Comparison of ENCODE assay signal across 8 mouse cellular contexts in the genomic region with DNA sequence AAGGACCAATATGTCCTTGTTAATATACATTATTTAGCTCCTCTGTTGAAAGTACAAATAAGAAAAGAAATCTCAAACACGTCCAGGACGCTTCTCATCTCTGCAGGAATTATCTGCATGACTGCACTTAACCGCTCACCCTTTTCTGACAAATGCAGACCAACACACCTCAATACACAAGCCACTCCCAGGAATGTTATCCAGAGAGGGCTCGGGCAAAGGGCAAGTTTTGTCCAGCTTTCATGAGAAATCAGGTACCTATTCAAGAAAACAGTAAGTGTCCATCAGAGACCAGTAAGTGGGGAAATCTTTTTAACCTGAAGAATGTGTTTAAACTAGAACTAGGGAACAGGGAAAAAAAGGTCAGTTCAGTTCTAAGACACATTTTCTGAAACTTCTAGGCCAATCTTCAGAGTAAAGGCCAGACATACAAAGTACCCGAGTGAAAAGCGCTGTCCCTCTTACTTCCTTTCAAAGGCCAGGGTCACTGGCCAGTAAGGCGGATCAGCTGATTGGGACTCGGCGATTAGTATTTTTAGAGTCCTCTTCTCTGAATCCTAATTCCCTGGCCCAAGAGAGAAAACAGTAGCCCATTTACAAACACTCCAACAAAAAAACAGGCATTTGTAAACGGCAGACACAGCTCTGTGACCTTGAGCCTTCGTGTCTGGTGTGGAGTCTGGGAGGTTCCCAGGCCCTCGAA. TPM values are rescaled to one million over a fixed set of nuclear protein-coding genes. Genes with fewer than 3 reads are reported as not detected.
DNase-seq lines count a peak whose midpoint lies in the region; ATAC-seq and TF ChIP-seq lines count a peak whose summit lies in the region.

No protein-coding gene starts in this region.

- intact Hi-C loops in gastrocnemius, adult 2 months (cut with DNase I): no loop called here

- H3K4me3 ChIP-seq in gastrocnemius, adult 2 months: peak overlapping the region; percentile 77
- peak overlapping the region; percentile 74 for H3K4me3 ChIP-seq in intestine, embryonic 14.5 days (ENCODE audit: low read depth, low read length)
- peak overlapping the region; percentile 94 for H3K4me3 ChIP-seq in midbrain, embryonic 10.5 days

- peaks cover 11% of the 10 kb centered on the region for H3K4me1 ChIP-seq in intestine, embryonic 14.5 days (replicated peaks; ENCODE audit: control insufficient read depth, insufficient read depth, low read length)
- peaks cover 20% of the 10 kb centered on the region for H3K4me1 ChIP-seq in midbrain, embryonic 10.5 days

- no peaks in the 10 kb centered on the region for H3K9me3 ChIP-seq in intestine, embryonic 14.5 days (ENCODE audit: control insufficient read depth, low read length)
- H3K9me3 ChIP-seq in midbrain, embryonic 10.5 days (replicated peaks): no peaks in the 10 kb centered on the region

- DNase-seq in gastrocnemius, adult 2 months: peak; percentile 35
- no peak for DNase-seq in gastrocnemius, adult 18-20 months (ENCODE audit: low spot score)
- peak; percentile 43 for DNase-seq in brain, adult 2 months (ENCODE audit: low read depth, low spot score)
- DNase-seq in intestine, embryonic 14.5 days (ENCODE audit: low spot score): no peak
- DNase-seq in midbrain, embryonic 10.5 days (ENCODE audit: low spot score): no peak
- no peak for DNase-seq in spleen, postnatal 36 days (ENCODE audit: low spot score in 2 of 2)
- no peak for DNase-seq in cerebellum, adult 11 months
- no peak for DNase-seq in urinary bladder, postnatal 14 days (ENCODE audit: low spot score)

- no peak for TF ChIP-seq CTCF in gastrocnemius, adult 2 months (IDR thresholded peaks at IDR 0.05)

- H3K27me3 ChIP-seq in intestine, embryonic 14.5 days (replicated peaks; ENCODE audit: control insufficient read depth, insufficient read depth, low read length): no peaks in the 10 kb centered on the region
- 0 out of 2 replicates have a peak, but pooled peaks cover 5% of the 10 kb centered on the region for H3K27me3 ChIP-seq in midbrain, embryonic 10.5 days (ENCODE audit: low read depth, poor library complexity, severe bottlenecking)

- H3K27ac ChIP-seq in gastrocnemius, adult 2 months: peak overlapping the region; percentile 76
- peak overlapping the region; percentile 1; the same call in 1 of the 2 replicates for H3K27ac ChIP-seq in intestine, embryonic 14.5 days (ENCODE audit: low read depth)
- peak overlapping the region; percentile 87 for H3K27ac ChIP-seq in midbrain, embryonic 10.5 days (replicated peaks)

- peak overlapping the region; percentile 65 for H3K4me2 ChIP-seq in intestine, embryonic 14.5 days (ENCODE audit: low read length)

- ATAC-seq in intestine, embryonic 14.5 days (replicated peaks; ENCODE audit: low FRiP score, low TSS enrichment, low read depth): no peak

- H3K9ac ChIP-seq in intestine, embryonic 14.5 days (ENCODE audit: low read length): peak overlapping the region; percentile 72

- H3K36me3 ChIP-seq in intestine, embryonic 14.5 days (ENCODE audit: control insufficient read depth, insufficient read depth, low read length): peaks cover 9% of the 10 kb centered on the region; the same call in 1 of the 2 replicates
- H3K36me3 ChIP-seq in midbrain, embryonic 10.5 days: peaks cover 19% of the 10 kb centered on the region

- WGBS in intestine, embryonic 14.5 days: 29% methylated on average over 12 of the region's 12 CpGs
- WGBS in midbrain, embryonic 10.5 days: 21% methylated on average over 12 of the region's 12 CpGs

RNA-seq across cellular contexts. Expression of gene Tmem136, which starts 0.8 kb away (rescaled TPM):
- total RNA-seq in gastrocnemius, adult 2 months (2021): 1 to 10 TPM; 2.3 to 3.0 TPM
- total RNA-seq in gastrocnemius, adult 18-20 months (2021): 1 to 10 TPM; 1.8 to 2.7 TPM
- 5.8 and 6.7 TPM in 2 replicates for polyA plus RNA-seq in intestine, embryonic 14.5 days (2014; fragmentation: Nextera tagmentation; extraction: Ambion mirVana)
- 12.6 and 16.3 TPM in 2 replicates for polyA plus RNA-seq in midbrain, embryonic 10.5 days (2016; fragmentation: Nextera tagmentation; extraction: Ambion mirVana)

RNA-seq across cellular contexts. Expression of gene Arhgef12, which starts 8.5 kb away (rescaled TPM):
- 10 to 100 TPM; 41.9 to 61.9 TPM for total RNA-seq in gastrocnemius, adult 2 months (2021)
- total RNA-seq in gastrocnemius, adult 18-20 months (2021): 10 to 100 TPM; 41.5 to 54.8 TPM
- polyA plus RNA-seq in intestine, embryonic 14.5 days (2014; fragmentation: Nextera tagmentation; extraction: Ambion mirVana): 15.9 and 16.5 TPM in 2 replicates
- 7.3 and 7.8 TPM in 2 replicates for polyA plus RNA-seq in midbrain, embryonic 10.5 days (2016; fragmentation: Nextera tagmentation; extraction: Ambion mirVana)

Comparison
In these comparisons a context has a peak if more than half of its experiments do, and no peak if none do; other contexts are left out.
1. DNase-seq: peak in gastrocnemius, adult 2 months (single experiment) and brain, adult 2 months (single experiment); none in gastrocnemius, adult 18-20 months (single experiment), intestine, embryonic 14.5 days (single experiment), midbrain, embryonic 10.5 days (single experiment), spleen, postnatal 36 days (0 of 2), cerebellum, adult 11 months (single experiment) and urinary bladder, postnatal 14 days (single experiment).
2. H3K27ac ChIP-seq: peak in every context shown above with its lines; median percentile 87 in midbrain, embryonic 10.5 days; 76 in gastrocnemius, adult 2 months; 1 in intestine, embryonic 14.5 days.
3. Peak in every context shown above with its lines, with median percentiles within 50 percentile points of each other: H3K4me3 ChIP-seq.